Mouse (Mus musculus) left cerebral cortex, postnatal 25 days (tissue): ENCODE data around the gene Rnf227. TPM values are rescaled to one million over a fixed set of nuclear protein-coding genes. Genes with fewer than 3 reads are reported as not detected.
A peak's percentile ranks its signal among the peaks of the same experiment; 100 is the strongest.

Source experiments
- DNase-seq, 2 experiments: peaks; one replicate each; pipeline ENCODE4 v3.0.0; 2022; ENCODE audit warnings: low spot score in 2 of 2, mixed read lengths in 1 of 2
- intact Hi-C: fragments of 180-260 bp; cut with DNase I; formaldehyde crosslinking; loops from one replicate; pipeline ENCODE4 v1.15.1; 2025
- total RNA-seq, 2 experiments: library from RNA; stranded (reverse); gene quantifications; 2 replicates each; pipeline ENCODE4 v1.2.3; 2021

Rnf227 gene
- total RNA-seq, 2 experiments from 2014 or later, result 141 to 143 TPM

DNA sequence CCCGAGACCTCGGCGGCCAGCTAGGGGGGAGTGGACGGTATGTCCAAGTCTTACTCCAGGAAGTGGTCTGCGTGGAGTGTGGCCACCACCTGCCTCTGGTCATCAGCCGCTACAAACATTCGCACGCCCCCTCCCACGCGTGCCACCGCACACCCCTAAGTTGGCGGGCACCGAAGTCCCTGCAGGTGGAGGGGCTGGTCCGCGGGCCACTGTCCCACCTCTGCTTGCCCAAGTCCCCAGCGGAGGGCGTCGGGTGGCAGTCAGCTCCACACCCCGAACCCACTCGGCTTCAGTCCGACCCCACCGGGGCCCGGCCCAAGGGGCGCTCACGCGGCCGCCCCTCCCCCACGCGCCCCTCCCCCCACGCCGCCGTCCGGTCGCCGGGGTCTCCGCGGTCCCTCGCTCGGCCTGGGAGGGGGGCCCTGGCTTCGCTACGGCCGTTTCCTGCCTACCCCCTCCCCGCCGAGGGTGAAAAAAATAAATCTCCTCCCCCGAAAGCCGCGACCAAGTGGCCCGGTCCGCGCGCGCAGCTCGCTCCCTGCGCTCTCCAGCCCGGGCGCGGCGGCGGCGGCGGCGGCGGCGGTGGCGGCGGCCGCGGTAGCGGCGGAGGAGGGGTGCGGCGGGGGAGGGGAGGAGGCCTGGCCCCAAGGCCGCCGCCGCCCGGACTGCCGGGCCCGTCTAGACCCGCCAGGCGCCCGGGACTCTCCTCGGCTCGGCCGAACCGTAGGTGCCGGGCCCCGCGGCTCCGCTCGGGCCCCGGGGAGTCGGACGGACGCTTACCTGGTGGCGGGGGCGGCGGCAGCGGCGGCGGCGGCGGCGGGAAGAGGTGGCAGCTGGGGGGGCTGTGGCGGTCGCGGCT lies 28.3 kb downstream of the Rnf227 start:
- intact Hi-C loops, result loop anchor here (5.0 kb wide), 2 partner anchors 46 to 271 kb away; partner anchors contain the start of genes Cntrob, Per1 and Trappc1
- DNase-seq, result peak in 1 of 2 experiments; percentile 34

DNA sequence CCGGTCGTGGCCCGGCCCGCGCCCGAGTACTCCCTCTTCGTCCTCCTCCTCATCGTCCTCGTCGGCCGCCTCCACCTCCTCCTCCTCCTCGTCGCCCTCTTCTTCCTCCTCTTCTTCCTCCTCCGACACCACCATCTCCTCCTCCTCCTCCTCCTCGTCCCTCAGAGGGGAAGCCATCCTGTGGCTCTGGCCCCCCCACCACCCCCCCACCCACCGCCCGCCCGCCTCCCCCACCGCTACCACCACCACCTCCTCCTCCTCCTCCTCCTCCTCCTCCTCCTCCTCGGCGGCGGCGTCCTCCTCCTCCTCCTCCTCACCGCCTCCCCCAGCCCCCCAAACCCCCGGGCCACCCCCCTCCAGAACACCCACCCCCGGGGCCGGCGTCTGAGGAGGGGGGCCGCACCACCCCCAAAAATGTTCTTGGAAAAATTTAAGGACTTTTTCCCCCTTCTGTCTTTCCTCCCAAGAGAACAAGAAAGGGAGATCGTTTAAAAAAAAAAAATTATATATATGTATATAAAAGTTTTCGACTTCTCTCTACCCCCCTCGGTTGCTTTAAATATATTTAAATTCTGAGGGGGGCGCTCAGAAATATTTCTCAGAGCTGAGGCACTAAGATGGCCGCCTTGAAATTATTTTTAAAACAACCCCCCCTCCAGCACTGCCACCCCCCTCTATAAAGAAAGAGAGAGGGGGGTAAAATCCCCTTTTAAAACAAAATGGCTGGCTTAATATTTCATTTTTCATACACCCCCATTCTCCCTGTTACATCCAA lies 29.1 kb downstream of the Rnf227 start, which contains the start of gene Chd3:
Gene Chd3 (minus strand): TSS at position 192 of the 775 bp plus-strand sequence.
- DNase-seq, result no peak
- intact Hi-C loops, result loop anchor here (5.0 kb wide), 2 partner anchors 47 to 272 kb away; partner anchors contain the start of genes Cntrob, Per1 and Trappc1

DNA sequence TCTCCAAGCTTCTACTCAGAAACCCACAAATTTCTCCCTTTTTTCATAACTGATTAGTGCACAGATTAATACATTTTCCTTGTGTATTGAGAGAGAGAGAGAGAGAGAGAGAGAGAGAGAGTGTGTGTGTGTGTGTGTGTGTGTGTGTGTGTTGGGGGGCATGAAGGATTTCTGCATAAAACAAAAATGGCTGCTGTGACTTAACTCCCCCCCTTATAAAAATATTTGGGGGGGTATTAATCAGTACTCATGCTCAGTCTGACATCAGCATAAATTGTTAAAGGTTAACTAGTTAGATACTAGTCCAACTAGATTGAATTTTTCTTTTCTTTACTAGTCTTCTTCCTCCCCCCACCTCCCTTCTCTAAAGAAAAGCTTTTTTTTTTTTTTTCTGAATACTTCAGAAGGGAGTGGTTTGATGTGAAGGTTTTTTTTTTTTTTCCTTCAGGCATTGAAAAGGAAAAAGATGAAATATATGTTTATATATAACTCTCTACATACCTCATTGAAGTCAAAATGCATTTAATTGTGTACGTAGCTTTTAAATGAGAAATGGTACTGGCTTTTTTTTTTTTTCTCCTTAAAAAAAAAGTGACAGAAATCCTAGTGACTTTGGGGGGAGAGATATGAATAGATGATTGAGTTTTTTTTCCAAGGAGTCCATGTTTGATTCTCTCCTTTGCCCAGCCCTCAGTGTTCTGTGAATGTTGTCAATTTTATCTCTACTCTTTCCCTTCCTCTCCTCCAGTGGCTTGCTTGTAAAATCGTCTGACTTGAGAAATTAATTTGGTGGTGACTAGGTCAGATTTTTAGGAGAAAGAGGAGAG lies 29.9 kb downstream of the Rnf227 start:
- no peak for DNase-seq
- intact Hi-C loops, result loop anchor here (5.0 kb wide), 2 partner anchors 48 to 273 kb away; partner anchors contain the start of genes Cntrob, Per1 and Trappc1

DNA sequence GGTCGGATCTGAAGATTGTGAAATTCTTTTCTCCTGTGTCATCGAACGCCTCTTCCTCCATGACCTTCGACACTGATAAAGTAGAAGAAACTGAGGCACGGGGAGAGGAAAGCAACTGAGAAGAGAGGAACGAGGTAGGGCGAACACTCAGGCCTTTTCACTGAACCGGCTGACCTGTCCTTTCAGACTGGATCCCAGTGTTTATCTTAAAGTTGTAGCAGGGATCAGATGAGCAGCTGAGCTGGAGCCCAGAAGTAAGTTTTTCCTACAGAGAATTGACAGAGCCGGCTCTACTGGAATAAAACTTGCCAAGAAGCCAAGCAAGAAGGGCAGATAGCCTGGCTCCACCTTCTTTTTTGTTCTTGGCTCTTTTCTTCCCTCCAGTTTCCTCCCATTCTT lies 30.6 kb downstream of the Rnf227 start:
- intact Hi-C loops, result no loop called here
- DNase-seq, result no peak

DNA sequence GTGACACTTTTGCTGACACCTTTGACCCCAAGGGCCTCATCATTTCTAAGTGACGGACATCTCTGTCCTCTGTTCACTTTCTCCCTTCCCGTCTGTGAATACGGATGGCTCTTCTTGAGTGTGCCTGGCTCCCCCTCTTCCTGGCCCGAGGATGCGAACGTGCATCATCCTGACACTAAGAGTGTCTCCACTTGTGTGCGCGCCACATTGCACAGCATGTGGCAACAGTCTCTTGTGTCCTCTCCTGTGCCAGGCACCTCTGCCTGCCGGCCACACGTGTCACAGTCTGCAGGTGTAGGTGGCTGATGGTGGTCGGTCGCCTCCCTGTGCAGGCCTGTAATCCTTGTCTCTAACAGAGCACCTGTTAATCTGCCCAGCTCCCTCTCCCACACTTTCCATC lies 31.3 kb downstream of the Rnf227 start:
- DNase-seq, result no peak

DNA sequence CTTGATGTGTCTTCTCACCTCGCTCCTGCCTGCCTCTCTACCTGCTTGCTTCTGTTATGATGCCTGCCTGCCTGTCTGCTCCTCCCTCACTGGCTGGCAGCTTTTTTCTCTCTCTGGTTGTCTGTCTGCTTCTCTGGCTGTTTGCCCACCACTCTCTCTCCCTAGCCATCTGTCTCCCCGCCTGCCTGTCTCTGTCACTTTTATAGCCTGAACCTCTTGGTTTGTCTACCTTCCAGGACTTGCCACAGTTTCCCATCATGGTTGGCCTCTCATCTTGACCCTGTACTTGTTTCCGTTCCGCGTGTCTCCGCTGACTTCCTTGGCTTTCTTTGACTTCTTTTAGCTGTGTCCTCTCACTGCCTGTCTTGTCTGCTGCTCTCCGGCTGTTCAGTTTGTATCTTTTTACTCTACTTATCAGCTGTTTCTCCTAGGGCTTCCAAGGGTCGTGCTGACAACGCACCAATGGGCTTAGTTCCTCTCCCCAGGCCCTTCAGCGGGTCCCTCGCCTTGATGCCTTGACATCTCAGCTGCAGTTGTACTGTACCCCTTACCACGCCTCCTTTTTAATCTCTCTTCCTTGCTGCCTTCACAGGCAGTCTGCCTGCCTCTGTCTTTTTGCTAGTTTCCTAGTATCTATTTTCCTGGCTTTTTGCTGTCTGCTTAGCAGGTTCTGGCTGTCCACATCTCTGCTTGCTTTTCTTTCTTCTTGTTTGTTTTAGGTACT lies 32.0 kb downstream of the Rnf227 start:
- intact Hi-C loops, result no loop called here
- DNase-seq, result peak; percentile 64 to 84

More for the DNA sequence above, 31.3 kb downstream of the Rnf227 start:
- intact Hi-C loops, result no loop called here

DNA sequence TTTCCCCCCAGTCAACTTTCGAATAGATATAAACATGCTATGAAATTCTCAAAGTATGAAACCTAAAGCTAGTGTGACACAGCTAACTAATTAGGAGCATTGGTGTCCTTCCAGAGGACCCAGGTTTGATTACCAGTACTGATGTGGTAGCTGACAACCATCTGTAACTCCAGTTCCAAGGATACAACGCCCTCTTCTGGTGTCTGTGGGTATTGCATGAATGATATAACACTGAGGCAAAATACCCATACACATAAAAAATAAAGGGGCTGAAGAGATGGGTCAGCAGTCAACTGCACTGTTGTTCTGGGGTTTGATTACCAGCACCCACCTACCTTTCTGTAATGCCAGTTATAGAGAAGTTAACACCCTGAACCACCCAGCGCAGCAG lies 32.5 kb downstream of the Rnf227 start:
- no peak for DNase-seq
- intact Hi-C loops, result no loop called here

DNA sequence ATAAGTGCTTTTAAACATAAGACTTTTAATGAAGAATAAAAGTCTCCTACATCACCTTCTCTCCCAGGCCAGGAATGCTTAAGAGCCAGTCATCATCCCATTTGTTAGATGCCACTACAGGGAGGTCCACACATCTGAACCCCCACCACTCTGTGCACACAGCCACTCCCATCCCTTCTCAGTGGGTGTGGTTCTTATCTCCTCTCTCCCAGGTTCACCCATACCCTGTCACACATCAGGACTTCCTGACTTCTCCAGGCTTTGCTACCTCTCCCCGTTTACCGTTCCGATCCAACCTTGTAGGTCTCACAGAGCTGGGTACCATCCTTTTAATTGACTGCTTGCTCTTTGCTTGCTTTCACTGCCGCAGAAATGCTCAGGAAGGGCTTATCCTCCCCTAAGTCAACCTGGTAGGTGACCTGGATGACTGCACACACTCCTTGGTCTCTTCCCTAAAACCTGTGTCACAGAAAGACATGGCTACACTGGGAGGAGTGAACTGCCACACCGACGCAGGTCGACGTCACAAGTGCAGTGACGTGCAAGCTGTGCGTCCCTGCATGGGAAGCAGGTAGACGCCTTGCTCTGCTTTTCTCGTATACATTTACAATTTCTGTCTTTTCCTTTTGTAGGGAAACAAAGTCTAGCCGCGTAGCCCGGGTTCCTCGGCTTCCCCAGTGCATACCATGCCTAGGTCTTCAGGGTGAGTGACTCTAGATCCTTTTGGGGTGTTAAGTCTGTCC lies 33.1 kb downstream of the Rnf227 start:
- DNase-seq, result no peak
- intact Hi-C loops, result no loop called here

DNA sequence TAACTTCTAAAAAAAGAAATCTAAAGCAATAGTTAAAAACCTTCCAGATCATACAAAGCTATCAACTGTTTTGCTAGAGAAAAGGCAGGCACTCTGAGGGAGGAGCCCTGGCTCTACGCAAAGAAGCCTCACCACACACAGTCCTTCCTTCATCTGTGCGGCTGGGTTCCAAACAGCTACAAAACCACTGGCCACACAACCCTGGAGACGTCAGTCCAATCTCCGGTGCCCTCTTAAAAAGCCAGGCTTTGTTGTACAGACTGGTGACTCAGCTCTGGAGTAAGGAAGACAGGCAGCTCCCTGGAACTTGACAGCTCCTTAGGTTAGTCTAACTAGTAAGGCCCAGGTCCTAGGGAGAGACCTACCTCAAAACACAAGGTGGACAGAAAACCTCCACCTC lies 35.4 kb downstream of the Rnf227 start:
- no peak for DNase-seq
- intact Hi-C loops, result no loop called here

DNA sequence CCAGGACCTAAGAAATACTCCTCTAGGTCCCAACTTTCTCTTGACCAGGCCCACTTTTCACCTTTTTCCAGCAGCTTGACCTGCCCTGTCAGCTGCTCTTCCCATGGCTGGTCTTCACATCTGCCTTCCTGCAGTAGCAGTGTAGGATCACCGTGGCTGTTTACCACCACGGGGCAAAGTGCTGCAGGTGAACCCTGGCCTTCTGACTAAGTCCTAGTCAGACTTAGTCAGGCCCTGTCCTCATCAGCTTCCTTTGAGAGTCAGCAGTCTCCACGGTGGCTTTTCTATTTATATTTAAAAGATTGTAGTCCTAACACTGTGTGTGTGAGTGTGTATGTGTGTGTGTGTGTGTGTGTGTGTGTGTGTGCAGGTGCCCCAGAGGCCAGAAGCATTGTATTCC lies 37.5 kb downstream of the Rnf227 start:
- intact Hi-C loops, result no loop called here
- no peak for DNase-seq

DNA sequence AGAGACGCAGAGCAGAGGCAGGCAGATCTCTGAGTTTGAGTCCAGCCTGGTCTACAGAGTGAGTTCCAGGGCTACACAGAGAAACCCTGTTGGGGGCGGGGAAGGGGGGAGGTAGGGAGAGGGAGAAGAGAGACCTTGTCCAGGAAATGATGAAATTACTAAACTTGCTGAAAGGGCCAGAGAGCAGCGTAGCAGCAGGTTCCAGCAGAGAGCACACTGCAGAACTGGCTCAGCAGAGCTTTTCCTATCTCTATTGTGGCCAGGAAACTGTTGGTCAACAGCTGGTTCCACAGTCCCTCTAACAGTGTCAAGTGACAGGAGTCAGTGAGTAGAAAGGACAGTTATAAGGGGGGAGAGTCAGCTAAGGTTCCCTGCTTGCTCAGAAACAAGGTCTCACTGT lies 39.3 kb downstream of the Rnf227 start:
- no peak for DNase-seq
- intact Hi-C loops, result no loop called here

DNA sequence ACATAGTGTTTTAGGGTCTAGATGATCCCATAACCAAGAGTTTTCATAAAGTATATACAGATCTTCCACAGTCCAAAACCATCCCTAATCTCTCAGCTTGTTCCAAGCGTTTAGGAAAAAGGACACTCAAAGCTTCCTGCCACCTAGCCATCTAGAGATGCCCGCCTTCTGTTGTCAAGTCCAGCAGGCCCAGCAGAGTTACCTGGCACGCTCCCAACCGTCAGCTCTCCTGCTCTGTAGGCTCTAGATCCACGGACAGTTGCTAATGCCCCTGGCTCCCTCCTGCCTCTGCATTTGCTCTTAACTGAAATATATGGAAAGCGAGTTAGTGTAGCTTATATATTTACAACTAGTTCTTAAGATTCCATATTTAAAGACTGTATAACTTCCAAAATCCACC lies 41.1 kb downstream of the Rnf227 start:
- no peak for DNase-seq

DNA sequence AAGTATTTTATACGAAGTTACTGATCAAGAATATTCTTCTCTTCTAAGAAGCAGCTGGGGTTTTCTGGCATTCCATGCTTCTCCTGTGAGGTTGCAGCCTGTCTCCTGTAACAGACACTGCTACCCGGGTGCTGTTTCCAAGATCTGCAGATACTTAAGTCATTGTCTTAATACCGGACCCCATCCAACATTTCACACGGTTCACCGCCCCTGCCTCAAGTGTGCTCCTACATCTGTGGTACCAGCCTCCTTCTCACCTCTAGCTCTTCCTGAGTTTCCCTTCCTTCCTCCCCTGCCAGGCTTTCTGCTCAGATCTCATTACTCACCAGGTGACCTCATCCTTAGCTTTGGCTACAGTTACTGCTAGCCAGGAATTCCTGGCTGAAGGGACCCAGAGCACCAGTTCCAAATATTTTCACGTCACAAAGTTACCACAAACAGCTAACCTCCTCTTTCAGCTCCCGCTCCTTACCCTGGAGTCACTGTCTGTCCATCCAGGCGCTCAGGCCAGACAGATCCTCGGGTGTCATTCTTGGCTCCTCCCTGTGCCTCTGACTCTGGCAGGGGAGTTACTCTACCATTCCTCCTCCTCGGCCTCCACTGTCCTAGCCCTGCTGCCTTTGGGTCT lies 42.3 kb downstream of the Rnf227 start:
- DNase-seq, result no peak
- intact Hi-C loops, result no loop called here

More for the DNA sequence above, 41.1 kb downstream of the Rnf227 start:
- intact Hi-C loops, result no loop called here

DNA sequence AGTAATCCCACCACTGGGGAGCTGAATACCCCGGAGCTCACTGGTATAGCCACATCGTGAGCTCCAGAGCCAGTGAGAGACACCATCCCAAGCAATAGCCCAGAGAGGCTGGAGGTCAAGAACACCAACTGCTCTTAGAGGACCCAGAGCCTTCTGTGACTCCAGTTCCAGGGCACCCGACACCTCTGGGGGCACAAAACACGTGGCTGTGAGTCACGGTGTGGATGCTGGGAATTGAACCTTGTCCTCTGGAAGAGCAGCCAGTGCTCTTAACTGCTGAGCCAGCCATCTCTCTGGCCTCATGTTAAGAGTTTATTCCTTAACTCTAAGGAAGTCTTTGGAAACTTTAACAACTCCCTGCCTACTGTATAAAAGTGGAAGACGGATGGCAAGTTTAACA lies 44.7 kb downstream of the Rnf227 start:
- DNase-seq, result no peak
- intact Hi-C loops, result loop anchor here (5.0 kb wide), 1 partner anchor 188 kb away; the partner anchor contains the start of gene Alox8

DNA sequence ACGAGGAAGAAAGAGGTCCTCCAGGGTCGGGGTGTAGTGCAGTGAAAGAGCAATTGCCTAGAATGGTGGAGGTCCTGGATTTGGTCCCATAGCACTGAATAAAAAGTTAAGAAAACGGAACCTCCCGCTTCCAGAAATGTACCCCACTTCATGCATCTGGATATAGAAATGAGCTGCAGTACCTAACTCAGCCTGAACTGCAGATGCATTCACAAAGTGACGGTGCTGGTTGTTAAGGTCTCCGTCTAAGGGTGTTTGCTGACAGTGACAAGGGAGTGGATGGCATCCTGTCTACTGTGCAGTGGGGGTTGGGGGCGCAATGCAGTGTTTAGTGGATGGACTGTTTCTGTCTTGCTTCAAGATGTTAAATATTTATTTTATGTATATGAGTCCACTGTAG lies 46.5 kb downstream of the Rnf227 start:
- intact Hi-C loops, result loop anchor here (5.0 kb wide), 1 partner anchor 189 kb away; the partner anchor contains the start of gene Alox8
- DNase-seq, result no peak

DNA sequence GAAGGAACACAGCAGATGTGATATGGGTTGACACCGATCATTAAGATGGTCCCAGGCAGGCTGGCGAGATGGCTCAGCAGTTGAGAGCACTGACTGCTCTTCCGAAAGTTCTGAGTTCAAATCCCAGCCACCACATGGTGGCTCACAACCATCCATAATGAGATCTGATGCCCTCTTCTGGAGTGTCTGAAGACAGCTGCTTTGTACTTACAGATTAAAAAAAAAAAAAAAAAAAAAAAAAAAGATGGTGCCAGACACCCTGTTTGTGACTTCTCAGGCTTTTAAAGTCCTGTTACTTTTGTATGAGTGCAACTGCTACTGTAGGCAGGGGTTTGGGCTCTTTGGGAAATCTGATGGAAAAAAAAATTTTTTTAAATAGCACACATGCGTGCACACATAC lies 48.4 kb downstream of the Rnf227 start:
- intact Hi-C loops, result loop anchor here (2.0 to 5.0 kb wide), 2 partner anchors 64 to 191 kb away; partner anchors contain the start of gene Alox8
- no peak for DNase-seq

DNA sequence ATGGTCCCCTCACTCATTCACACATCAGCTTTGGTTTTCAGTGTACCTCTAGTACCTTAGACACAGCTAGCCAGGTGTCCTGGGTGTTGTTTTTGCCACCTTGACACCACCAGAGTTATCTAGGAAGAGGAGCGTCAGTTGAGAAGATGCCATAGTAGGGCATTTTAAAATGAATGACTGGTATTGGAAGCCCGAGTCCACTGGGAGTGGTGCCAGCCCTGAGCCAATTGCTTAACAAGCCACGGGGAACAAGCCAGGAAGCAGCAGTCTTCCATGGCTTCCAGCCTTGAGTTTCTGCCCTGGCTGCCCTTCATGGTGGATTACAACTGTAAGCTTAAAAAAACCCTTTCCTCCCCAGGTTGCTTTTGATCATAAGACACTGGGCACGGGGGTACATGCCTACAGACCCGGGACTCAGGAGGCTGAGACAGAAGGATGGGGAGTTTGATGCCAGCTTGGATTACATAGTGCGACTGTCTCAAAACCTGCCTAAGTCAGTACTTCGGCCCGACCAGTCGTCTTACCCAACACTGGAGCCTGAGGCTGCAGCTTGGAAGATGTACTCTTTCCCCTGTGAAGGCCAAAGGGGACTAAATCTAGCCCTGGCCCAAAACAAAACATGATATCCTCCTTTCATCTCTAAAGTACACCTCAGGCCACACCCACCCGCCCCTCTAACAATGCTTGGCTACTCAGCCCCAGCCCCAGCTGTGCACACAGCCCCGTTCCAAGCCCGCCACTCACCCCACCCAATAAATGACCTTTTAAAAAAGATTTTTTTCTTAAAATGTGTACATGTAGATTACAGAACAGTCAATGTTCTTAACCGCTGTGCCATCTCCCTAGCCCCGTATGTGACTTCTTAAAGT lies 49.5 kb downstream of the Rnf227 start:
- intact Hi-C loops, result loop anchor here (1.0 to 5.0 kb wide), 5 partner anchors 65 to 192 kb away; partner anchors contain the start of gene Alox8
- DNase-seq, result peak in 1 of 2 experiments; percentile 59
